Mouse (Mus musculus): ENCODE data around the gene Mrpl27. TPM values are rescaled to one million over a fixed set of nuclear protein-coding genes. Genes with fewer than 3 reads are reported as not detected.

The Mrpl27 gene
- total and polyA plus RNA-seq, 3 experiments, result 95.2 to 139 (median 104) TPM

DNA sequence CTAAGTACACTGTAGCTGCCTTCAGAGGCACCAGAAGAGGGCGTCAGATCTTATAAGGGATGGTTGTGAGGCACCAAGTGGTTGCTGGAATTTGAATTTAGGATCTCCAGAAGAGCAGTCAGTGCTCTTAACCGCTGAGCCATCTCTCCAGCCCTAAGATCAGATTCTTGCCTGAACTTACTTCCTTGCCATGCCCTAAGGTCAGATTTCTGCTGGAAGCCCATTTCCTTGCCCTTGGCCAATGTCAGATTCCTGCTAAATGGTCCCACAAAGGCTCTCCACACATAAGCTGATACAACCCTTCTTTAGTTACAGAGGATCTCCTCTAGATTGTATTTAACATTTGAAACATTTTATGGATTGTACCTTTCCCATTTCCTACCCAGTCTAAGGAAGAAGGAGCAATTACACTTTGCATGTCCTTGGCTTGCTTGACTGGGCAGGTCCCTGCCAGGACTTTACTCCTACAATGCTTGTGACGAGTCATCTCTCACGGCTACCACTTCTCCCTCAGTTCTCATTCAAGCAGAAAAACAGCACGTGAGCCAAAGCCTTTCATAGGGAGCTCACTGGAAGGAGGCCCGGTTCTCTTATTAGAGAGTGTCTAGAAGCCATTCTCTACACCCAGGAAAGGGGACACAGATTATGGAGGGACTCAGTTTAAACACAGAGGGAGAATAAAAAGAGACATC lies 32.7 kb upstream of the Mrpl27 start:
- no peak for TF ChIP-seq NELFE (IDR thresholded peaks at IDR 0.05; ENCODE audit: low read depth, low read length)
- peak; percentile 28; the same call in 1 of the 2 replicates for TF ChIP-seq ZNF384 (IDR thresholded peaks at IDR 0.05; ENCODE audit: low read depth, low read length)
- peak; percentile 87 for TF ChIP-seq BHLHE40 (IDR thresholded peaks at IDR 0.05; ENCODE audit: low read depth, low read length)
- in situ Hi-C loops (cut with MboI; ENCODE audit: low pct_ligation_motif_present, low pct_unique_long_range_greater_than_20kb, low sequenced_read_pairs), result no loop called here

DNA sequence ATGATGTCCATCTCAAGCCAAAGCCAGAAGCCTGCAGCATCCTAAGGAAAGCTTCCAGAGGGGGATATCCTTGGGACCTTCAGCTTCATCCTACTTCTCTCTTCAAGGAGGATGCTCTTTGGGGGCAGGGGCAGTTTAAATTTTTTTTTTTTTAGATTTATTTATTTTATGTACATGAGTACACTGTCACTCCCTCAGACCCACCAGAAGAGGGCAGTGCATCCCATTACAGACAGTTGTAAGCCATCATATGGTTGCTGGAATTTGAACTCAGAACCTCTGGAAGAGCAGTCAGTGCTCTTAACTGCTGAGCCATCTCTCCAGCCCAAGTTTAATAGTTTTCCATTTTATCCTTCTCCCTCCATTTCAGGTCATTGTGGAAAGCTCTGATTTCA lies 32.1 kb upstream of the Mrpl27 start:
- no peaks in the 10 kb centered on the region for H3K27me3 ChIP-seq (replicated peaks)
- H3K4me1 ChIP-seq (ENCODE audit: control insufficient read depth in 1 of 2, insufficient read depth in 2 of 2), result peaks cover 9 to 21% of the 10 kb centered on the region in 2 experiments
- no peak for DNase-seq (ENCODE audit: extremely low read depth)
- no peak overlapping the region for H3K9ac ChIP-seq (ENCODE audit: insufficient read depth, low read depth)
- H3K9me3 ChIP-seq (replicated peaks; ENCODE audit: low read length), result peaks cover 12% of the 10 kb centered on the region
- no peaks in the 10 kb centered on the region for H3K79me2 ChIP-seq (replicated peaks; ENCODE audit: control insufficient read depth, extremely low read depth, insufficient read depth, poor library complexity, severe bottlenecking)
- H3K4me3 ChIP-seq (replicated peaks in 1 of 3; ENCODE audit: low read depth in 2 of 3, low read length in 2 of 3, poor library complexity in 1 of 3), result no peak overlapping the region
- in situ Hi-C loops (cut with MboI; ENCODE audit: low pct_ligation_motif_present, low pct_unique_long_range_greater_than_20kb, low sequenced_read_pairs), result no loop called here
- H3K36me3 ChIP-seq (replicated peaks in 1 of 2; ENCODE audit: control insufficient read depth in 1 of 2, insufficient read depth in 1 of 2, low read length in 1 of 2), result no peaks in the 10 kb centered on the region
- dilution Hi-C loops (cut with MboI; ENCODE audit: extremely low pct_ligation_motif_present, extremely low pct_unique_long_range_greater_than_20kb, low sequenced_read_pairs), result no loop called here
- no peak overlapping the region; the same call in 1 of the 2 replicates for H3K4me2 ChIP-seq (ENCODE audit: insufficient read depth, low read depth, poor library complexity, severe bottlenecking)
- TF ChIP-seq MYC (IDR thresholded peaks at IDR 0.05; ENCODE audit: low read depth, low read length) (no peak), MEF2A (IDR thresholded peaks at IDR 0.05; ENCODE audit: borderline replicate concordance, low read depth, low read length) (no peak), ZNF384 (IDR thresholded peaks at IDR 0.05; ENCODE audit: low read depth, low read length) (peak; percentile 37; the same call in 1 of the 2 replicates), MAFK (IDR thresholded peaks at IDR 0.05; ENCODE audit: insufficient replicate concordance, low read length) (no peak), POLR2AphosphoS2 (IDR thresholded peaks at IDR 0.05; ENCODE audit: low read depth, low read length) (no peak), SMC3 (IDR thresholded peaks at IDR 0.05; ENCODE audit: low read depth, low read length) (peak; percentile 21; the same call in 1 of the 2 replicates), CTCF (conservative IDR thresholded peaks at IDR 0.05 in 1 of 2, IDR thresholded peaks at IDR 0.05 in 1 of 2; ENCODE audit: low read depth in 2 of 2, low read length in 2 of 2) (peak in 1 of 2 experiments; percentile 47; a peak in 2 of 4 replicates), UBTF (IDR thresholded peaks at IDR 0.05; ENCODE audit: low read depth, low read length) (no peak), USF1 (IDR thresholded peaks at IDR 0.05; ENCODE audit: low read depth, low read length) (no peak), GABPA (IDR thresholded peaks at IDR 0.05; ENCODE audit: insufficient replicate concordance, low read depth, low read length) (no peak), RAD21 (IDR thresholded peaks at IDR 0.05; ENCODE audit: low read depth, low read length) (peak; percentile 6), EP300 (IDR thresholded peaks at IDR 0.05; ENCODE audit: low read length) (no peak), POLR2A (IDR thresholded peaks at IDR 0.05; ENCODE audit: low read depth, low read length) (no peak), MAX (IDR thresholded peaks at IDR 0.05; ENCODE audit: low read length) (no peak), JUN (IDR thresholded peaks at IDR 0.05; ENCODE audit: insufficient read depth, low read depth, low read length) (no peak), ZMIZ1 (IDR thresholded peaks at IDR 0.05; ENCODE audit: low read depth, low read length) (no peak), ZC3H11A (IDR thresholded peaks at IDR 0.05; ENCODE audit: low read depth, low read length) (no peak), TCF12 (IDR thresholded peaks at IDR 0.05; ENCODE audit: low read depth, low read length) (no peak), TBP (conservative IDR thresholded peaks at IDR 0.05; ENCODE audit: low read depth, low read length) (no peak), NRF1 (IDR thresholded peaks at IDR 0.05; ENCODE audit: low read depth, low read length) (no peak), ZKSCAN1 (IDR thresholded peaks at IDR 0.05; ENCODE audit: borderline replicate concordance, low read depth, low read length) (no peak)
- no peak overlapping the region for H3K27ac ChIP-seq (ENCODE audit: insufficient read depth, low read depth)

More for the DNA sequence above, 32.7 kb upstream of the Mrpl27 start:
- H3K27ac ChIP-seq (ENCODE audit: insufficient read depth, low read depth), result no peak overlapping the region
- no peaks in the 10 kb centered on the region for H3K27me3 ChIP-seq (replicated peaks)
- H3K36me3 ChIP-seq (replicated peaks in 1 of 2; ENCODE audit: control insufficient read depth in 1 of 2, insufficient read depth in 1 of 2, low read length in 1 of 2), result no peaks in the 10 kb centered on the region
- peaks cover 9 to 21% of the 10 kb centered on the region in 2 experiments for H3K4me1 ChIP-seq (ENCODE audit: control insufficient read depth in 1 of 2, insufficient read depth in 2 of 2)
- H3K4me2 ChIP-seq (ENCODE audit: insufficient read depth, low read depth, poor library complexity, severe bottlenecking), result no peak overlapping the region
- no peaks in the 10 kb centered on the region for H3K79me2 ChIP-seq (replicated peaks; ENCODE audit: control insufficient read depth, extremely low read depth, insufficient read depth, poor library complexity, severe bottlenecking)
- DNase-seq (ENCODE audit: extremely low read depth), result no peak
- H3K4me3 ChIP-seq (replicated peaks in 1 of 3; ENCODE audit: low read depth in 2 of 3, low read length in 2 of 3, poor library complexity in 1 of 3), result no peak overlapping the region
- H3K9ac ChIP-seq (ENCODE audit: insufficient read depth, low read depth), result no peak overlapping the region
- dilution Hi-C loops (cut with MboI; ENCODE audit: extremely low pct_ligation_motif_present, extremely low pct_unique_long_range_greater_than_20kb, low sequenced_read_pairs), result no loop called here
- peaks cover 12% of the 10 kb centered on the region for H3K9me3 ChIP-seq (replicated peaks; ENCODE audit: low read length)
